ENCODE assay signal across 8 mouse cellular contexts in the genomic region with DNA sequence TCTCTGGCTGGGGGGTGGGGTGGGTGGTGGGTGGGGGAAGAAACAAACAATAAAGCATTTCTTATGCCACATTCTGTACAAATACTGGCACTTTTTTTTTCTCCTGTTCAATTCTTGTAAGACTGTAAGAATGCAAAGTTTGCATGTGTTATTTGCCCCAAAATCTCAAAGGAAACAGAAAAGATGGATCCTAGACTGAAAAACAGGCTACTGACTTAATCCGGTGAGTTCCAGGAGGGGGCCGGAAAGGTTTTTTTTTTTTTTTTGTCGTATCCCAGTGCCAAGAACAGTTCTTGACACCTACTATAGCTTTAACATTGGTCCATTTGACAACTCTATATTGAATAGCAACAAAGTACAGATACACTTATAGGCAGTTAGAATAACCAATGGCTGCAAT. TPM values are rescaled to one million over a fixed set of nuclear protein-coding genes. Genes with fewer than 3 reads are reported as not detected.
DNase-seq lines count a peak whose midpoint lies in the region; ATAC-seq and TF ChIP-seq lines count a peak whose summit lies in the region.

No protein-coding gene starts in this region.

- TF ChIP-seq RAD21 in MEL (IDR thresholded peaks at IDR 0.05; ENCODE audit: low read depth, low read length) = no peak

- H3K36me3 ChIP-seq in heart, embryonic 13.5 days = no peaks in the 10 kb centered on the region
- H3K36me3 ChIP-seq in MEL (ENCODE audit: control insufficient read depth in 1 of 2, insufficient read depth in 2 of 2, low read length in 2 of 2) = peaks cover 0 to 24% of the 10 kb centered on the region in 2 experiments; a peak in 2 of 4 replicates
- H3K36me3 ChIP-seq in hindbrain, embryonic 12.5 days = no peaks in the 10 kb centered on the region
- no peaks in the 10 kb centered on the region for H3K36me3 ChIP-seq in midbrain, embryonic 11.5 days (ENCODE audit: control insufficient read depth, insufficient read depth, low read length)

- 0 out of 4 replicates have a peak, but pooled peaks of 1 of the 2 experiments have one; percentile 2 for TF ChIP-seq EP300 in MEL (IDR thresholded peaks at IDR 0.05; ENCODE audit: low read depth in 1 of 2, low read length in 2 of 2)

- peak overlapping the region; percentile 97 for H3K27ac ChIP-seq in heart, embryonic 13.5 days (replicated peaks)
- no peak overlapping the region for H3K27ac ChIP-seq in MEL (ENCODE audit: control insufficient read depth, low read depth, low read length)
- H3K27ac ChIP-seq in hindbrain, embryonic 12.5 days = peak overlapping the region; percentile 94; the same call in 1 of the 2 replicates
- H3K27ac ChIP-seq in midbrain, embryonic 11.5 days (ENCODE audit: low read depth, low read length) = no peak overlapping the region

- H3K79me2 ChIP-seq in MEL (ENCODE audit: control insufficient read depth, insufficient read depth, low read length, poor library complexity) = peaks cover 39% of the 10 kb centered on the region

- DNase-seq in heart, postnatal 36 days = no peak
- no peak for DNase-seq in MEL (ENCODE audit: low read depth, low spot score)
- DNase-seq in midbrain, embryonic 11.5 days (ENCODE audit: low spot score, missing footprints) = no peak
- DNase-seq in thymus, postnatal 36 days = no peak
- no peak for DNase-seq in cerebellum, postnatal 36 days
- DNase-seq in cerebellum, adult 18-20 months = no peak

- 27% methylated on average over 3 of the region's 3 CpGs for WGBS in heart, embryonic 13.5 days
- WGBS in hindbrain, embryonic 12.5 days = 36% methylated on average over 3 of the region's 3 CpGs
- WGBS in midbrain, embryonic 11.5 days = 42% methylated on average over 3 of the region's 3 CpGs

- peak overlapping the region; percentile 74 for H3K9ac ChIP-seq in heart, embryonic 13.5 days
- peak overlapping the region; percentile 68 for H3K9ac ChIP-seq in MEL (ENCODE audit: control insufficient read depth, low read depth, low read length, poor library complexity, severe bottlenecking)
- H3K9ac ChIP-seq in hindbrain, embryonic 12.5 days = no peak overlapping the region; the same call in 1 of the 2 replicates
- no peak overlapping the region; the same call in 1 of the 2 replicates for H3K9ac ChIP-seq in midbrain, embryonic 11.5 days (ENCODE audit: low read length)

- no peak for TF ChIP-seq CTCF in MEL (IDR thresholded peaks at IDR 0.05 in 2 of 3, conservative IDR thresholded peaks at IDR 0.05 in 1 of 3; ENCODE audit: control insufficient read depth in 1 of 3, insufficient read depth in 1 of 3, low read depth in 2 of 3, low read length in 3 of 3, poor library complexity in 1 of 3, severe bottlenecking in 1 of 3)

- H3K4me2 ChIP-seq in heart, embryonic 13.5 days = peak overlapping the region; percentile 70
- H3K4me2 ChIP-seq in hindbrain, embryonic 12.5 days (replicated peaks) = peak overlapping the region; percentile 71
- peak overlapping the region; percentile 46 for H3K4me2 ChIP-seq in midbrain, embryonic 11.5 days

- intact Hi-C loops in heart, postnatal 36 days (cut with DNase I) = loop anchor here (5.0 to 10.0 kb wide), 3 partner anchors 34 to 582 kb away; a partner anchor contains a TSS

- H3K27me3 ChIP-seq in heart, embryonic 13.5 days (replicated peaks) = no peaks in the 10 kb centered on the region
- H3K27me3 ChIP-seq in MEL (ENCODE audit: control insufficient read depth in 1 of 2, insufficient read depth in 2 of 2, low read length in 2 of 2) = no peaks in the 10 kb centered on the region; a peak in 1 of 4 replicates
- H3K27me3 ChIP-seq in hindbrain, embryonic 12.5 days = no peaks in the 10 kb centered on the region
- no peaks in the 10 kb centered on the region for H3K27me3 ChIP-seq in midbrain, embryonic 11.5 days (ENCODE audit: control insufficient read depth, insufficient read depth, low read length)

- H3K4me1 ChIP-seq in heart, embryonic 13.5 days = peaks cover 26% of the 10 kb centered on the region
- H3K4me1 ChIP-seq in MEL (ENCODE audit: control insufficient read depth in 1 of 2, insufficient read depth in 2 of 2, low read length in 2 of 2) = peaks cover 13 to 15% of the 10 kb centered on the region in 2 experiments
- peaks cover 12% of the 10 kb centered on the region for H3K4me1 ChIP-seq in hindbrain, embryonic 12.5 days
- H3K4me1 ChIP-seq in midbrain, embryonic 11.5 days (ENCODE audit: control insufficient read depth, insufficient read depth, low read length) = peaks cover 6% of the 10 kb centered on the region

- TF ChIP-seq POLR2A in MEL (IDR thresholded peaks at IDR 0.05; ENCODE audit: control insufficient read depth in 1 of 2, insufficient read depth in 1 of 2, low read depth in 1 of 2, low read length in 2 of 2, poor library complexity in 1 of 2) = no peak

- H3K4me3 ChIP-seq in heart, embryonic 13.5 days = peak overlapping the region; percentile 92
- H3K4me3 ChIP-seq in MEL (ENCODE audit: control insufficient read depth in 1 of 2, insufficient read depth in 1 of 2, low read depth in 2 of 2, low read length in 2 of 2) = peak overlapping the region; percentile 55 to 87
- peak overlapping the region; percentile 81 for H3K4me3 ChIP-seq in hindbrain, embryonic 12.5 days
- H3K4me3 ChIP-seq in midbrain, embryonic 11.5 days (ENCODE audit: low read depth, low read length) = peak overlapping the region; percentile 75

- no peak for ATAC-seq in heart, embryonic 13.5 days (ENCODE audit: extremely low read depth, insufficient number of reproducible peaks, low FRiP score, low TSS enrichment)
- peak; percentile 3; the same call in 1 of the 2 replicates for ATAC-seq in hindbrain, embryonic 12.5 days (ENCODE audit: low FRiP score)
- ATAC-seq in midbrain, embryonic 11.5 days (ENCODE audit: low FRiP score) = no peak

- no peaks in the 10 kb centered on the region for H3K9me3 ChIP-seq in heart, embryonic 13.5 days
- H3K9me3 ChIP-seq in MEL (replicated peaks; ENCODE audit: insufficient read depth, low read length) = no peaks in the 10 kb centered on the region
- H3K9me3 ChIP-seq in hindbrain, embryonic 12.5 days (replicated peaks) = no peaks in the 10 kb centered on the region
- no peaks in the 10 kb centered on the region for H3K9me3 ChIP-seq in midbrain, embryonic 11.5 days (ENCODE audit: control insufficient read depth, low read length)

TF ChIP-seq in MEL, 35 proteins besides CTCF, POLR2A, EP300 and RAD21:
- TF ChIP-seq JUND (IDR thresholded peaks at IDR 0.05; ENCODE audit: low read depth, low read length) (no peak), BHLHE40 (IDR thresholded peaks at IDR 0.05; ENCODE audit: borderline replicate concordance, low read depth, low read length) (no peak), ZC3H11A (IDR thresholded peaks at IDR 0.05; ENCODE audit: low read depth, low read length) (no peak), USF2 (IDR thresholded peaks at IDR 0.05; ENCODE audit: borderline replicate concordance in 1 of 2, insufficient read depth in 1 of 2, low read depth in 1 of 2, low read length in 2 of 2) (no peak), POLR2AphosphoS2 (IDR thresholded peaks at IDR 0.05; ENCODE audit: low read length) (no peak)

RNA-seq across cellular contexts. Expression of a gene that starts 0.5 kb away (rescaled TPM):
- 44.4 and 46.2 TPM in 2 replicates for polyA plus RNA-seq in heart, embryonic 13.5 days (2015; fragmentation: Nextera tagmentation; extraction: Ambion mirVana)
- 10 to 100 TPM; 60.4 to 62.3 TPM for total RNA-seq in heart, postnatal 36 days (2021)
- 34.9 and 37.7 TPM in 2 replicates for total RNA-seq in MEL (2012; rRNA removed)
- 10 to 100 TPM in 1 of 2 experiments, not detected in 1; 43.1 TPM for polyA plus RNA-seq in MEL (2012; ENCODE audit: insufficient read depth in 1 of 2, insufficient read length in 2 of 2, low read depth in 1 of 2, low replicate concordance in 2 of 2, missing spikeins in 1 of 2)
- polyA plus RNA-seq in hindbrain, embryonic 12.5 days (2016; fragmentation: Nextera tagmentation; extraction: Ambion mirVana) = 80.7 and 87.9 TPM in 2 replicates
- 92.7 and 110 TPM in 2 replicates for polyA plus RNA-seq in midbrain, embryonic 11.5 days (2014; fragmentation: Nextera tagmentation; extraction: Ambion mirVana)

RNA-seq across cellular contexts. Expression of a gene that starts 36.2 kb away (rescaled TPM):
- 5.7 and 6.6 TPM in 2 replicates for polyA plus RNA-seq in heart, embryonic 13.5 days (2015; fragmentation: Nextera tagmentation; extraction: Ambion mirVana)
- 1 to 10 TPM; 4.0 to 6.2 TPM for total RNA-seq in heart, postnatal 36 days (2021)
- 1.8 and 4.6 TPM in 2 replicates for total RNA-seq in MEL (2012; rRNA removed)
- 1 to 10 TPM in 1 of 2 experiments, not detected in 1; 4.6 TPM for polyA plus RNA-seq in MEL (2012; ENCODE audit: insufficient read depth in 1 of 2, insufficient read length in 2 of 2, low read depth in 1 of 2, low replicate concordance in 2 of 2, missing spikeins in 1 of 2)
- 18.7 and 18.9 TPM in 2 replicates for polyA plus RNA-seq in hindbrain, embryonic 12.5 days (2016; fragmentation: Nextera tagmentation; extraction: Ambion mirVana)
- 8.1 and 8.2 TPM in 2 replicates for polyA plus RNA-seq in midbrain, embryonic 11.5 days (2014; fragmentation: Nextera tagmentation; extraction: Ambion mirVana)

Comparison
In these comparisons a context has a peak if more than half of its experiments do, and no peak if none do; other contexts are left out.
1. H3K27ac ChIP-seq: peak in heart, embryonic 13.5 days (single experiment) and hindbrain, embryonic 12.5 days (single experiment); none in MEL (single experiment) and midbrain, embryonic 11.5 days (single experiment).
2. H3K9ac ChIP-seq: peak in heart, embryonic 13.5 days (single experiment) and MEL (single experiment); none in hindbrain, embryonic 12.5 days (single experiment) and midbrain, embryonic 11.5 days (single experiment).
3. Peak in every context shown above with its lines, with median percentiles within 50 percentile points of each other: H3K4me2 ChIP-seq and H3K4me3 ChIP-seq.